Mouse (Mus musculus) T-cell, adult 2 months (primary cell): ENCODE measurements around the gene Gripap1.

Experiments used
- DNase-seq: peaks from one replicate; pipeline ENCODE4 v3.0.0; 2022; ENCODE audit warnings: low spot score

The Gripap1 gene

GRCm38 (mm10) chrX:7867141-7867540 lies 77.6 kb downstream of the Gripap1 start:
- no peak for DNase-seq

DNA sequence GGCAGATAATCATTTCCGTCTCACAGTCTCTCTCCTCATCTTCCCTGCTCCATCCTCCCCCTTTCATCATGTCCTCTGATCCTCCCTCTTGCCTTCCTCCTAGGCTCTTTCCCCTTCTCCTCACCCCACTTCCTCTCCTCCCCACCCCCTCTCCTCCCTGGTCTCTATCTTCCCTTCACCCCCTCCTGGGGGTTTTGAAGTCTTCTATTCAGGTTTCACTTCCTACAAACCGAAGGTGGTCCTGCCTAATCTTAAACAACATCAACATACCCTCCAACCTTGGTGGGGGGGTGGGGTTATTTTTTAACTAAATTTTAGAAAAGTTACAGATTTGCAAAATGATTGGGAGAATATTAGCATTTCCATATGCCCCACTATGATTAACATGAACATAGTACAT lies 78.9 kb downstream of the Gripap1 start:
- no peak for DNase-seq

DNA sequence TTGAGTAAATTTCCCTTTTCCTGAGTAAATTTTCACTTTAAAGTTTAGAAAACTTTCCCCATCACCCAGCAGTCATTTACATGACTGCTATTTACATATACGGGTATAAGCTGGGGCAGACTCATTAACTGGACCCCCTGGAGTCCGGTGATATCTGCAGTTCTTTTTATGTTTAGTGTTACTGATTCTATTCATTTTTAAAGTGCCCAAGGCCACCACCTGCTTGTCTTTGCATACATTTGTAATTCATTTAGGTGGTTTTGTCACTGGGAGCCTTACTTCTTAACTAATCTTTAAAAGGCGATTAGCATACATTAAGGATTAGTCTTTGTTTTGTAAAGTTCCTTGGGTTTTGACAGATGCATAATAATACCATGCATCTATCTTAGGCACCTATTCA lies 80.3 kb downstream of the Gripap1 start:
- no peak for DNase-seq
